Mouse (Mus musculus): ENCODE measurements around the gene Rpl39.
"Not testable (repeated sequence)": the region's sequence is repeated elsewhere in the genome, so short reads cannot be mapped to it uniquely, and the experiment has no call there.

Rpl39 gene

GRCm38 (mm10) chrX:37084927-37085660, at the start of gene Rpl39:
TSS of gene Rpl39 (minus strand) at chrX:37085402.
- peak; percentile 79 to 81 for DNase-seq

GRCm38 (mm10) chrX:37126671-37127358, 41.6 kb upstream of the Rpl39 start, which contains the start of gene Nkap:
TSS of gene Nkap (plus strand) at chrX:37126795.
- DNase-seq = peak; percentile 74 to 86

GRCm38 (mm10) chrX:37125511-37125910, 40.3 kb upstream of the Rpl39 start:
- no peak for DNase-seq

- no peak for DNase-seq
Measured at GRCm38 (mm10) chrX:37120212-37120611, 35.0 kb upstream of the Rpl39 start.

- DNase-seq = no peak
Measured at GRCm38 (mm10) chrX:37119585-37119984, 34.4 kb upstream of the Rpl39 start.

- no peak for DNase-seq
Measured at GRCm38 (mm10) chrX:37117085-37117484, 31.9 kb upstream of the Rpl39 start.

- DNase-seq = no peak
Measured at GRCm38 (mm10) chrX:37110881-37111193, 25.6 kb upstream of the Rpl39 start.

GRCm38 (mm10) chrX:37110193-37110880, 25.1 kb upstream of the Rpl39 start, which contains the start of gene Upf3b:
TSS of gene Upf3b (minus strand) at chrX:37110322.
- peak; percentile 84 to 90 for DNase-seq

- DNase-seq = no peak
Measured at GRCm38 (mm10) chrX:37109526-37110192, 24.5 kb upstream of the Rpl39 start.

GRCm38 (mm10) chrX:37103826-37104225, 18.6 kb upstream of the Rpl39 start:
- no peak for DNase-seq

- DNase-seq = no peak
Measured at GRCm38 (mm10) chrX:37098681-37099080, 13.5 kb upstream of the Rpl39 start.

- no peak for DNase-seq
Measured at GRCm38 (mm10) chrX:37095106-37095768, 10.0 kb upstream of the Rpl39 start.

- DNase-seq = no peak
Measured at GRCm38 (mm10) chrX:37091457-37091856, 6.3 kb upstream of the Rpl39 start.

GRCm38 (mm10) chrX:37088778-37089177, 3.6 kb upstream of the Rpl39 start:
- DNase-seq = no peak

- no peak for DNase-seq
Measured at GRCm38 (mm10) chrX:37085665-37086064, 463 bp upstream of the Rpl39 start.

GRCm38 (mm10) chrX:37084318-37084926, 780 bp downstream of the Rpl39 start:
- DNase-seq = peak in 1 of 2 experiments; percentile 17

- no peak for DNase-seq
Measured at GRCm38 (mm10) chrX:37081194-37081593, 4.0 kb downstream of the Rpl39 start.

- DNase-seq = not testable (repeated sequence)
Measured at GRCm38 (mm10) chrX:37080345-37080744, 4.9 kb downstream of the Rpl39 start.

- DNase-seq = no peak
Measured at GRCm38 (mm10) chrX:37076651-37077050, 8.6 kb downstream of the Rpl39 start.

GRCm38 (mm10) chrX:37074262-37074892, 10.8 kb downstream of the Rpl39 start:
- peak; percentile 64 to 72 for DNase-seq

- DNase-seq = no peak
Measured at GRCm38 (mm10) chrX:37068766-37069165, 16.4 kb downstream of the Rpl39 start.

- DNase-seq = no peak
Measured at GRCm38 (mm10) chrX:37067299-37067698, 17.9 kb downstream of the Rpl39 start.
